Mouse (Mus musculus) thymus, postnatal 4 days (tissue): ENCODE results near the gene Tmed6.
"Not testable (repeated sequence)": the region's sequence is repeated elsewhere in the genome, so short reads cannot be mapped to it uniquely, and the experiment has no call there.

ENCODE experiments used
- DNase-seq: peaks from one replicate; pipeline ENCODE4 v3.0.0; 2021

Tmed6 gene

DNA sequence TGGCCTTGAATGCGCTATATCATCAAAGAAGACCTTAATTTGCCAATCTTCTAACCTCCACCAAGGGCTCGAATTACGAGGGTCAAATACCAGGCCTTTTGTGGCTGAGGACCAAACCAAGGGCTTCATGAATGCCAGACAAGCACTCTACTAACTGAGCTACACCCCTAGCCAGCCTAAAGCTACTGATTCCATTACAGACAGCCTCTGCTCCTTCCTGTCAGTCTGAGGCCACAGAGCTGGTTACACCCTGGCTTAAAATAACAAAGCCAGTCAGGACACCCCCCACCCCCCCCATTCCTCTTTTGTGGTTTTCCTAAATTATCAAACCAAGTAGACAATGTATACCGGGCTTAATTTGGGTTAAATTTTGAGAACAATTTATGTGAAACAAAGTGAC is 8.3 kb upstream of the Tmed6 start:
- no peak for DNase-seq

- no peak for DNase-seq
Measured at GRCm38 (mm10) chr8:107062613-107063012, 2.8 kb downstream of the Tmed6 start.

GRCm38 (mm10) chr8:107056973-107057369 is 8.5 kb downstream of the Tmed6 start:
- no peak for DNase-seq

- DNase-seq, result peak; percentile 91
Measured at GRCm38 (mm10) chr8:107056076-107056972, 9.1 kb downstream of the Tmed6 start, which contains the start of the genes Cog8 and Nip7. TSS of gene Cog8 (minus strand) at chr8:107056689. TSS of gene Nip7 (plus strand) at chr8:107056877.

DNA sequence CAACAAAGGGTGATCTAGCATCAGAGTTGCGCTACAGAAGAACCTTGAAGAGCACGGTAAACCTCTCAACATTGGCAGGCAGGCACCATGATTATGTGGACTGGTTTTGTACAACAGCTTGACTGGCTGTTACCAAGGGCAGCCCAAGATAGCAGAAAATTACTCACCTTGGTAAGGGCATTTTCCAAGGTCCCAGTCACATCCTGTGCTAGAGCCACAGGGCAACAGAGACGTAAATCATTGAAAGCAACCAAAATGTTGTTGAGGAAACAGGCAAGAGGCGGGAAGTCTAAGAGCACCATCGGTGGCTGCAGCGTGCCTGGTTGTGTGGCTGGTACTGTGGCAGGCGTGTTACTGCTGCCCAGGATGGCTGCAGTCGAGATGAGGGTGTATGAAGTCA is 13.4 kb downstream of the Tmed6 start:
- DNase-seq, result no peak

DNA sequence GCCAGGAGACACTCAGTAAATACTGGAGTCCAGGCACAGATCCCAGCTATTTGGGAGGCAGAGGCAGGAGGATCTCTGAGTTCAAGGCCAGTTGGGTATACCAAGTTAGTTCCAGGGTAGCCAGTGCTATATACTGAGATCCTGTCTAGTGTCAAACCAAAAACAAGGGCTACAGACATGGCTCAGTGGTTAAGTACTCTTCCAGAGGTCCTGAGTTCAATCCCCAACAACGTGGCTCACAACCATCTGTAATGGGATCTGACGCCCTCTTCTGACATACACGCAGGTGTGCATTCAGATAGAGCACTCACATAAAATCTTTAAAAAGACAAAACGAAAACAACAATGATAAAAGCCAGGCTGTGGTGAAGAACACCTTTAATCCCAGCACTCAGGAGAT is 16.0 kb downstream of the Tmed6 start:
- DNase-seq, result no peak

DNA sequence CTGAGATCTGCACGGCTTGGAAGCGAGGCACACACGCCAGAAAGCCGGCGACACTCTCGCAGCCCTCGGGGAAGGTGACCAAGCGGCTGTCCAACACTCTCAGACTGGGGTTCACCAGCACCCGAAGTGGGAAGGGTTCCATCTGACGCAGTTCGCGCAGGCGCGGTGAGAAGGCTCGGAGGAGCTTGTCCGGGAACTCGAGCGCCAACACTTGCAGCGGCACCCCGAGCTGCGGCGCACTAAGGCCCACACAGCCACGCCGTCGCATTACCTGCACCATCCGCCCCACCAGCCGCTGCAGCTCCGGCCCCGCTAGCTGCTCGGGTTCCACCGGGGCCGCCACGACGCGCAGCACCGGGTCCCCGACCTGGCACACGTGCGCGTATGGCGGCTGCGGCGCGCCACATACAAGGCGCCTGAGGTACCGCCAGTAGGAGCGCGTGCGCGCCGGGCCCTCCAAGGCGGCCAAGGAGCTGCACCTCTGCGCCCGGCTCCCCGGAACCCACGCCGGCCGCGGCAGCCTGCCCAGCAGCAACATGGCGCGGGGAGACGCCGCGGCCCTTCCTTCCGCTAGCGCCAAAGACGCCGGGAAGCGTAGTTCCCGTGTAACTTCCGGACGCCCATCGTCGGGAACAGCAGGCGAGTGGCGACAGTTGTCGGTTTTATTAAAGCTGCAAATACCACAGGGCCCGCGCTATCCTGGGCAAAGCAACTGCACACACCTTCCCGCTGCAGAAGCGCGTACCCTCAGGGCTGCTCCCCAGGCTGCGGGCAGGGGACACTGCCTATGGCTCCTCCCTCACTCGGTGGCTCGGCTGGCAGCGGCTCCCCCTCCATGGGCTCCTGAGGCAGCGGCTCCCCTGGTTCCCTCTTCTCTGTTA is 17.1 kb downstream of the Tmed6 start, which contains the start of gene Pdf:
TSS of gene Pdf (minus strand) at position 554 of the 881 bp plus-strand sequence.
- peak; percentile 86 for DNase-seq

DNA sequence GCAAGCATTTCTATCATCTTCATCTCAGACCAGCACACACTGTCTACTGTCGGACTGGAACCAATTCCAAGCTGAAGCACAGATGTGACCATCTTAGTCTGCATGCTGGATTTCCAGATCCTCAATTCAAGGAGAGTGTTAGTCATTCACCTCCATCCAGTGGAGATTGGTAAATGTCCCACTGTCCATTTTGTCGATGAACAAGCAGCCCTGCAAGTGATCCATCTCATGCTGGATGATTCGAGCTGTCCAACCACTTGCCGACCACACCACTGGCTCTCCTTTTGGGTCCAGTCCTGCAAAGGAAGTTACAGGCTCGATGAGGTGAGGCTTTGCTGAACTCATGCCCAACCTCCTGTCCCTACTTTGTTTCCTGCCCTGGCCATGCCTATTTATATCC is 18.5 kb downstream of the Tmed6 start:
- DNase-seq, result no peak

DNA sequence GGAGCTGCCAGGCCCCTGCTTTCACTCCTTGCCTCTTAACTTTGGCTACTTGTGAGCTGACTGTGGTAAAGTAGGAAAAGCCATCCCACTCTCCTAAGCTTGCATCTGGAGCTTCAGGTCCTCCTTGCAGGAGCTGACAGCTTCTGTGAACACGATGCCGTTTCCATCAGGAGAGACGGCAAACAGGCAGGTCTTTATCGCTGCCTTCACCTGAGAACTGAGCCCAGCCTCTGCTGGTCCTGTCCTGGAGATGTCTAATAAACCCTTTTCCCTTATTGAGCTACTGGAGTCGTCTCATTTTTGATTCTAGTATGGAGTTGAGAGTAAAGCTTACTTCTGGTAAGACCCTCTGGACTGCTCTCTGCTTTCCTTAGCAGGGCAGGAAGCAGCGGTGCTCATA is 20.0 kb downstream of the Tmed6 start:
- no peak for DNase-seq

- DNase-seq, result no peak
Measured at GRCm38 (mm10) chr8:107040632-107041031, 24.8 kb downstream of the Tmed6 start.

GRCm38 (mm10) chr8:107036626-107037025 is 28.8 kb downstream of the Tmed6 start:
- no peak for DNase-seq

DNA sequence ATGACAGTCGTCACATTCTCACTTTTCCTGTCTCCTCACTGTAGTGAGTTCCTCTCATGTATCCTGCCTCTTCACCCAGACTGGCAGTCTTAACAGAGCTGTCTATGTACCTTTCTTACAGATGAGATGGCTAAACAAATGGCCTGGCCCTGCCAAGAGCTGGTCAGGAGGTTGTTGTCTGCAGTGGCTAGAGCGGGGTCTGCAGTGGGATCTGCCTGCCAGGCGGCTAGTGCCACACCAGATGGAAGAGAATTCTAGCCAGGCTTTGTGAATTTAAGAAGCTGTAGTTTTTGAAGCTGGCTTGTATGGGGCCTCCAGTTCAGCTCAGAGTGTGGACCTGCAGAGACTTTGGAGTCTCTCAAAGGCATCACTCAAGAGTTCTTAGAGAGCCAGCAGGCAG is 29.8 kb downstream of the Tmed6 start:
- DNase-seq, result no peak

DNA sequence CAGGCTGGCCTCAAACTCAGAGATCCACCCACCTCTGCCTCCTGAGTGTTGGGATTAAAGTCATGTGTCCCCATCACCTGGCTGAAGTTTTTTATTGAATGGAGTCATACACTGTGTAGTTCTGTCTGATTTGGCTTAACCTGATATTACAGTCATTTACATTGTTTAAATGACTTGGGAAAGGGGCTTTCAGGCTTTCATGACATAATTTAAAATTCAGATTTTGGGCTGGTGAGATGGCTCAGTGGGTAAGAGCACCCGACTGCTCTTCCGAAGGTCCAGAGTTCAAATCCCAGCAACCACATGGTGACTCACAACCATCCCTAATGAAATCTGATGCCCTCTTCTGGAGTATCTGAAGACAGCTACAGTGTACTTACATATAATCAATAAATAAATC is 31.8 kb downstream of the Tmed6 start:
- not testable (repeated sequence) for DNase-seq

- DNase-seq, result no peak
Measured at GRCm38 (mm10) chr8:107031577-107032090, 33.8 kb downstream of the Tmed6 start.

GRCm38 (mm10) chr8:107030650-107031576 is 34.5 kb downstream of the Tmed6 start, which contains the start of gene Vps4a:
TSS of gene Vps4a (plus strand) at chr8:107031222.
- DNase-seq, result peak; percentile 98

GRCm38 (mm10) chr8:107030058-107030457 is 35.4 kb downstream of the Tmed6 start:
- DNase-seq, result no peak

DNA sequence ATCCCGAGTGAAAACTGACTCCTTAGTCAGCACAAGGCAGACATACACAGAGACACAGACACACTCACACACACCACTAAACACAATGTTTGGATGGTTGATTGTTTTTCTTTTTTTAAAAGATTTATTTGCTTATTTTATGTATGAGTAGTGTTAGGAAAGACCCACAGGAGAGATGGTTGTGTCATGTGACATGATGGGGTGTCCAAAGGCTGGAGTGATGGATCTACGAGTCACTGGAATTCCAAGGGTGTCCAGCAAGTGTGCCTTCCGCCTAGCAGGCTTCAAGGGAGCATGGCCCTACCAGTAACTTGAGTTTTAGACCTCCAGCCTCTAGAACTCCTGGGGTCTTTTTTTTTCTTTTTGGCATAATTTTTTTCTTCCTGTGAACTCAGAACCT is 36.1 kb downstream of the Tmed6 start:
- no peak for DNase-seq

DNA sequence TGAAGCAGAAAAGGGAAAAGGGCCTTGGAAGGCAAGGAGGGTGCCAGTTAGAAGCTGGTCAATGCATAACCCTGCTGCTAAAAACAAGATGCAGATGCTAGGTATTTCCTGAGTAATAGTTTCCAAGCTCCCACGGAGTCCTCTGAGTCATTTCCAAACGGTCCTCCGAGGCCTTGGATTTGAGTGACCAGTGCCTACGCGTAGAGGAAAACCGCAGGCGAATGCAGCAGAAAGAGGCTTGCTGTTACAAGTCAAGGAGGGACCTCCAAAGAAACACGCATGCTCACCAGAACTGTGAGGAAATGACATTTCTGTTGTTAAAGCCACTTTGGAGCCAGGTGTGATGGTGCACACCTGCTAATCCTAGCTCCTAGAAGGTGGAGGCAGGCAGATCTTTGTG is 42.0 kb downstream of the Tmed6 start:
- no peak for DNase-seq

DNA sequence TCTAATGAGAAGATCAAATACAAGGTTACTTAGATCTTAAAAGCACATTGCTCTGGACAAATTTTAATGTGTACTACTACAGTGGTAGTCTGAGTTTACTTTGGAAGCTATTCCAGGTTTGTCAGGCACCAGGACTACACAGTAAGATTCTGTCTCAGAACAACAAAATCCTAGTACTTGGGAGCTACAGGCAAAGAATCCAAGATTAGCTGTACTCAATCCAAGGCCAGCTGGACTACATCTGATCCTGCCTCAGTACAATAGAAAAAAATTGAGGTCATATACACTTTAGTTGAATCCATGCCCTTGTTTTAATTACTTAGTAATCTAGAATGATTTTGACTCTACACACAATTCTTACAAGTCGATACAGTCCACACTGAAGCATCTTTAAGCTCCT is 50.5 kb downstream of the Tmed6 start:
- no peak for DNase-seq

DNA sequence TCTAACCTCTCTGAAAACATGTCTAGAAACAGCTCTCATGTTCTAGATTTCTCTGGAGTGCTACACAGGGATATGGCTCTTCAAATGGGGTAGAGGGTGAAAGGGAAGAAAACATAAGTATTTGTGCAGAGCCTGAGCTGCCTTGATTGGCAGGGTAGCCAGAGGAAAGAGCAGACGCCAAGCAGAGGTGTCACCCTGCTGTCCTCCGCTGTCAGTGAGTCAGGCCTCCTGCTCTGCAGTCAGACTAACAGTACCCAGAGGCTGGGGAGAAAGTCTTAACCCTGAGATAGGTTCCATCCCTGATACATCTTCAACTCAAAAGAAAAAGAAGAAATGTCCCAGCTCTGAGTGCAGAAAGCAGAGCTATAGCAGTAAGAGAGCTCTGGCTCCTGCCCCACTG is 52.8 kb downstream of the Tmed6 start:
- no peak for DNase-seq
